Mouse (Mus musculus): ENCODE measurements around the gene Atrnl1. TPM values are rescaled to one million over a fixed set of nuclear protein-coding genes. Genes with fewer than 3 reads are reported as not detected.

Atrnl1 gene
- polyA plus RNA-seq, 1 experiment from 2014 or later = 5.6 TPM

- no peak overlapping the region for H3K27ac ChIP-seq (ENCODE audit: low read depth, low read length)
- no peaks in the 10 kb centered on the region for H3K27me3 ChIP-seq (ENCODE audit: control insufficient read depth, insufficient read depth, low read length)
- no peak for ATAC-seq (ENCODE audit: low FRiP score)
- no peak overlapping the region for H3K4me3 ChIP-seq (ENCODE audit: low read depth, low read length)
- no peak for DNase-seq (ENCODE audit: low spot score, missing footprints)
- H3K9ac ChIP-seq (ENCODE audit: low read length) = no peak overlapping the region
- no peaks in the 10 kb centered on the region for H3K9me3 ChIP-seq (ENCODE audit: control insufficient read depth, low read length)
- H3K4me2 ChIP-seq = no peak overlapping the region
- H3K4me1 ChIP-seq (ENCODE audit: control insufficient read depth, insufficient read depth, low read length) = peaks cover 19% of the 10 kb centered on the region
- H3K36me3 ChIP-seq (ENCODE audit: control insufficient read depth, insufficient read depth, low read length) = no peaks in the 10 kb centered on the region
- 36% methylated on average over 16 of the region's 16 CpGs for WGBS
These were observed 453.5 kb downstream of the Atrnl1 start for GRCm38 (mm10) chr19:58064116-58065000.

DNA sequence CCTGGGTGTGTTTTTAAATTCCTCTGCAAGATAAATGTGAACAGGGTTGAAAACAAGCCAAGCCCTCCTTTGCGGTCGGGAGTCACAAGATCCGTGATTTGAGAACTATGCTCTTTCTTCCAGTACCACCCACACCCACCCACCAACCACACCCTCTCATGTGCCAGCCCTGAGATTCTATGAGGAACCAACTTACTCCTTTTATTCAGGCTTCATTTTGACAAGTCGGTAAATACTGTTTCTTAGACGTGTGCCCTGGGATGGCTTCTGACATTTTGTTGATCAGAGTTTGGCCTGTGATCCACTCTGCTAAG is 454.1 kb downstream of the Atrnl1 start:
- no peaks in the 10 kb centered on the region for H3K9me3 ChIP-seq (ENCODE audit: control insufficient read depth, low read length)
- ATAC-seq (ENCODE audit: low FRiP score) = no peak
- no peak overlapping the region for H3K4me2 ChIP-seq
- no peak overlapping the region for H3K9ac ChIP-seq (ENCODE audit: low read length)
- H3K27ac ChIP-seq (ENCODE audit: low read depth, low read length) = no peak overlapping the region
- H3K4me1 ChIP-seq (ENCODE audit: control insufficient read depth, insufficient read depth, low read length) = peaks cover 14% of the 10 kb centered on the region
- H3K27me3 ChIP-seq (ENCODE audit: control insufficient read depth, insufficient read depth, low read length) = no peaks in the 10 kb centered on the region
- H3K36me3 ChIP-seq (ENCODE audit: control insufficient read depth, insufficient read depth, low read length) = no peaks in the 10 kb centered on the region
- no peak overlapping the region for H3K4me3 ChIP-seq (ENCODE audit: low read depth, low read length)
- 86% methylated on average over 5 of the region's 5 CpGs for WGBS
- no peak for DNase-seq (ENCODE audit: low spot score, missing footprints)

DNA sequence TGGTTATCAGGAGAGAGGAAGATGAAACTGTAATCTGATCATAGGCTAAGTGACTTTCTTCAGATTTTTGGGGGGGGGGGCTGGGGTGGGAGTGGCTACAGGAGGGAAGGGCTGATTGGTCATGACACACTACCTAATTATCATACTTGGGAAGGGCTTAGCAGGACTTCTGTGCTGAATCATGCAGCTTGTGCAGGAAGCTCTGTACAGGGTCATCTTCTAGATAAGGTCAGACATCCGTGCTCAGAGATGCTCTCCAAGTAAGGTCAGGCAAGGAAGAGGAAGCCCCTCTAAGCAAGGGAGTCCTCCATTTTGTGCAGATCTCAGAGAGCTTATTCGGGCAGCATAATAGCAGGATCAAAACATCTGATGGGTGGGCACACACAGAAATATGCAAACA is 454.7 kb downstream of the Atrnl1 start:
- Histone ChIP-seq H3K9me3 (ENCODE audit: control insufficient read depth, low read length) (no peaks in the 10 kb centered on the region), H3K27ac (ENCODE audit: low read depth, low read length) (no peak overlapping the region), H3K4me1 (ENCODE audit: control insufficient read depth, insufficient read depth, low read length) (peaks cover 9% of the 10 kb centered on the region), H3K4me3 (ENCODE audit: low read depth, low read length) (no peak overlapping the region), H3K4me2 (no peak overlapping the region), H3K36me3 (ENCODE audit: control insufficient read depth, insufficient read depth, low read length) (no peaks in the 10 kb centered on the region), H3K9ac (ENCODE audit: low read length) (no peak overlapping the region), H3K27me3 (ENCODE audit: control insufficient read depth, insufficient read depth, low read length) (no peaks in the 10 kb centered on the region)
- no peak for DNase-seq (ENCODE audit: low spot score, missing footprints)
- no peak for ATAC-seq (ENCODE audit: low FRiP score)
- WGBS = 81% methylated on average over 2 of the region's 2 CpGs

DNA sequence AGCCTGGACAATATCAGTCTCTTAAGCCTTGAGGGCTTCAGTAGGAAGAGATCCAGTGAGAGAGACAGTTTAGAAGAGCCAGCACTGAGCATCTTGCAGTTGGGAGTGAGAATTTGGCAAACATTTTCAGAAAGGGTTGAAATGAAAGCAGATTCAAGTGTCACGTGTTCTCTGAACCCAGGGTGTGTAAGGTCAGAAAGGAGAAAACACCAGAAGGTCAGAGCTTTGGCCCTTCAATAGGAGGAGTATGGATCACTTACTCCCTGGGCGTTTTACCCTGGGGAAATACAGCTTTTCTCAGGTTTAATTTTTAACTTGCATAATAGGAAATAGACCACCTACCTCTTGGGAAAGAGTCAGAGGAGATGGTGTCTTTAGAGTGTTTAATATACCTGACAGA is 457.3 kb downstream of the Atrnl1 start:
- H3K4me3 ChIP-seq (ENCODE audit: low read depth, low read length) = no peak overlapping the region
- 82% methylated on average over 2 of the region's 2 CpGs for WGBS
- H3K4me2 ChIP-seq = no peak overlapping the region
- peaks cover 2% of the 10 kb centered on the region; the same call in 1 of the 2 replicates for H3K4me1 ChIP-seq (ENCODE audit: control insufficient read depth, insufficient read depth, low read length)
- H3K27ac ChIP-seq (ENCODE audit: low read depth, low read length) = no peak overlapping the region
- DNase-seq (ENCODE audit: low spot score, missing footprints) = no peak
- H3K9ac ChIP-seq (ENCODE audit: low read length) = no peak overlapping the region
- H3K27me3 ChIP-seq (ENCODE audit: control insufficient read depth, insufficient read depth, low read length) = no peaks in the 10 kb centered on the region
- H3K36me3 ChIP-seq (ENCODE audit: control insufficient read depth, insufficient read depth, low read length) = no peaks in the 10 kb centered on the region
- no peaks in the 10 kb centered on the region for H3K9me3 ChIP-seq (ENCODE audit: control insufficient read depth, low read length)
- no peak for ATAC-seq (ENCODE audit: low FRiP score)

GRCm38 (mm10) chr19:58068958-58069357 is 458.1 kb downstream of the Atrnl1 start:
- H3K9me3 ChIP-seq (ENCODE audit: control insufficient read depth, low read length) = no peaks in the 10 kb centered on the region
- H3K9ac ChIP-seq (ENCODE audit: low read length) = no peak overlapping the region
- H3K27me3 ChIP-seq (ENCODE audit: control insufficient read depth, insufficient read depth, low read length) = no peaks in the 10 kb centered on the region
- H3K4me1 ChIP-seq (ENCODE audit: control insufficient read depth, insufficient read depth, low read length) = 0 out of 2 replicates have a peak, but pooled peaks cover 2% of the 10 kb centered on the region
- no peaks in the 10 kb centered on the region for H3K36me3 ChIP-seq (ENCODE audit: control insufficient read depth, insufficient read depth, low read length)
- WGBS = 90% methylated on average over 2 of the region's 2 CpGs
- no peak overlapping the region for H3K27ac ChIP-seq (ENCODE audit: low read depth, low read length)
- ATAC-seq (ENCODE audit: low FRiP score) (no peak), DNase-seq (ENCODE audit: low spot score, missing footprints) (no peak)
- H3K4me3 ChIP-seq (ENCODE audit: low read depth, low read length) = no peak overlapping the region
- H3K4me2 ChIP-seq = no peak overlapping the region

DNA sequence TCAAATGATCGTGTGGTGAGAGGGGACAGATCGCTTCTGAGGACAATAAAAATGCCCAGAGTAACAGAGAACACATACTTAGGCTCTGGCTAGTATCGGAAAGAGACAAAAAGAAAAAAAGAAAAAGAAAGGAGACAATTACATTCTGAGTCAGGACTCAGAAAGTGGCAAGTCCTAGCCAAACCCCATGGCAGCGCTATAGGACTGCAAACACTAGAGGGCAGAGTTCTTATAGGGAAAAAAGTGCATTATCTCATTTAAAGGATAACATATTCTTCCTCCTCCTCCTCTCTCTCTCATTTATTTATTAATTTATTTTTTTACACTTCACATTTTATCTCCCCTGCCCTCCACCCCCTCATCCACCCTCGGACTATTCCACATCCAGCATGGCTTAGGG is 461.6 kb downstream of the Atrnl1 start:
- no peaks in the 10 kb centered on the region for H3K9me3 ChIP-seq (ENCODE audit: control insufficient read depth, low read length)

GRCm38 (mm10) chr19:58072846-58073245 is 462.0 kb downstream of the Atrnl1 start:
- Histone ChIP-seq H3K36me3 (ENCODE audit: control insufficient read depth, insufficient read depth, low read length) (no peaks in the 10 kb centered on the region), H3K4me1 (ENCODE audit: control insufficient read depth, insufficient read depth, low read length) (no peaks in the 10 kb centered on the region), H3K4me2 (no peak overlapping the region), H3K9ac (ENCODE audit: low read length) (no peak overlapping the region), H3K4me3 (ENCODE audit: low read depth, low read length) (no peak overlapping the region), H3K27ac (ENCODE audit: low read depth, low read length) (no peak overlapping the region), H3K9me3 (ENCODE audit: control insufficient read depth, low read length) (no peaks in the 10 kb centered on the region), H3K27me3 (ENCODE audit: control insufficient read depth, insufficient read depth, low read length) (no peaks in the 10 kb centered on the region)
- 91% methylated on average over 9 of the region's 9 CpGs for WGBS
- no peak for ATAC-seq (ENCODE audit: low FRiP score)
- no peak for DNase-seq (ENCODE audit: low spot score, missing footprints)

More for the DNA sequence above, 461.6 kb downstream of the Atrnl1 start:
- no peak overlapping the region for H3K27ac ChIP-seq (ENCODE audit: low read depth, low read length)
- no peaks in the 10 kb centered on the region for H3K36me3 ChIP-seq (ENCODE audit: control insufficient read depth, insufficient read depth, low read length)
- no peak for ATAC-seq (ENCODE audit: low FRiP score)
- no peaks in the 10 kb centered on the region for H3K4me1 ChIP-seq (ENCODE audit: control insufficient read depth, insufficient read depth, low read length)
- 82% methylated on average over 5 of the region's 5 CpGs for WGBS
- no peak overlapping the region for H3K9ac ChIP-seq (ENCODE audit: low read length)
- H3K4me2 ChIP-seq = no peak overlapping the region
- no peaks in the 10 kb centered on the region for H3K27me3 ChIP-seq (ENCODE audit: control insufficient read depth, insufficient read depth, low read length)
- no peak overlapping the region for H3K4me3 ChIP-seq (ENCODE audit: low read depth, low read length)
- no peak for DNase-seq (ENCODE audit: low spot score, missing footprints)

GRCm38 (mm10) chr19:58075252-58075651 is 464.4 kb downstream of the Atrnl1 start:
- ATAC-seq (ENCODE audit: low FRiP score) = no peak
- no peak overlapping the region for H3K4me3 ChIP-seq (ENCODE audit: low read depth, low read length)
- H3K4me2 ChIP-seq = no peak overlapping the region
- no peak overlapping the region for H3K9ac ChIP-seq (ENCODE audit: low read length)
- H3K36me3 ChIP-seq (ENCODE audit: control insufficient read depth, insufficient read depth, low read length) = no peaks in the 10 kb centered on the region
- DNase-seq (ENCODE audit: low spot score, missing footprints) = peak; percentile 28
- WGBS = 69% methylated on average over 6 of the region's 6 CpGs
- H3K27me3 ChIP-seq (ENCODE audit: control insufficient read depth, insufficient read depth, low read length) = no peaks in the 10 kb centered on the region
- H3K4me1 ChIP-seq (ENCODE audit: control insufficient read depth, insufficient read depth, low read length) = no peaks in the 10 kb centered on the region
- no peak overlapping the region for H3K27ac ChIP-seq (ENCODE audit: low read depth, low read length)
- no peaks in the 10 kb centered on the region for H3K9me3 ChIP-seq (ENCODE audit: control insufficient read depth, low read length)

- H3K4me3 ChIP-seq (ENCODE audit: low read depth, low read length) = no peak overlapping the region
- ATAC-seq (ENCODE audit: low FRiP score) (no peak), DNase-seq (ENCODE audit: low spot score, missing footprints) (peak; percentile 56)
- no peaks in the 10 kb centered on the region for H3K36me3 ChIP-seq (ENCODE audit: control insufficient read depth, insufficient read depth, low read length)
- no peaks in the 10 kb centered on the region for H3K4me1 ChIP-seq (ENCODE audit: control insufficient read depth, insufficient read depth, low read length)
- WGBS = 69% methylated on average over 14 of the region's 14 CpGs
- H3K4me2 ChIP-seq = no peak overlapping the region
- no peak overlapping the region for H3K27ac ChIP-seq (ENCODE audit: low read depth, low read length)
- no peak overlapping the region for H3K9ac ChIP-seq (ENCODE audit: low read length)
- no peaks in the 10 kb centered on the region for H3K27me3 ChIP-seq (ENCODE audit: control insufficient read depth, insufficient read depth, low read length)
- no peaks in the 10 kb centered on the region for H3K9me3 ChIP-seq (ENCODE audit: control insufficient read depth, low read length)
These were observed 466.1 kb downstream of the Atrnl1 start for GRCm38 (mm10) chr19:58076961-58077371.
